Mouse (Mus musculus) kidney, postnatal 0 days (tissue): ENCODE measurements around the gene Slc2a1. TPM values are rescaled to one million over a fixed set of nuclear protein-coding genes. Genes with fewer than 3 reads are reported as not detected.

Source experiments
- ATAC-seq: fragments of 200-750 bp; cut with Nextera tagmentation; replicated peaks from 2 replicates; pipeline ENCODE4 v1.8.0; 2017; ENCODE audit warnings: low read depth, moderate number of reproducible peaks, moderate TSS enrichment, moderate library complexity; ENCODE audit not compliant: low FRiP score
- DNase-seq: peaks from one replicate; pipeline ENCODE4 v3.0.0-alpha.2; 2016; ENCODE audit warnings: low spot score
- H3K27ac ChIP-seq: fragments of 300-500 bp; sonication (generic); 2 replicates; pipeline ENCODE4 v1.5.1; 2014; ENCODE audit warnings: mild to moderate bottlenecking
- H3K27me3 ChIP-seq: fragments of 300-500 bp; sonication (generic); 2 replicates; pipeline ENCODE4 v1.6.1; 2014; ENCODE audit warnings: low read length, mixed read lengths; ENCODE audit not compliant: insufficient read depth
- H3K36me3 ChIP-seq: fragments of 300-500 bp; sonication (generic); 2 replicates; pipeline ENCODE4 v1.6.1; 2014; ENCODE audit warnings: low read length, mixed read lengths; ENCODE audit not compliant: insufficient read depth
- H3K4me1 ChIP-seq: fragments of 300-500 bp; sonication (generic); replicated peaks from 2 replicates; pipeline ENCODE4 v1.6.1; 2014; ENCODE audit warnings: antibody characterized with exemption, low read length, mixed read lengths; ENCODE audit not compliant: insufficient read depth
- H3K4me2 ChIP-seq: fragments of 300-500 bp; sonication (generic); 2 replicates; pipeline ENCODE4 v1.6.1; 2014; ENCODE audit warnings: mild to moderate bottlenecking, low read length, moderate library complexity, mixed read lengths
- H3K4me3 ChIP-seq: fragments of 300-500 bp; sonication (generic); replicated peaks from 2 replicates; pipeline ENCODE4 v1.5.1; 2014; ENCODE audit warnings: low read depth, low read length
- H3K9ac ChIP-seq: fragments of 300-500 bp; sonication (generic); 2 replicates; pipeline ENCODE4 v1.6.1; 2014; ENCODE audit warnings: low read depth, low read length
- H3K9me3 ChIP-seq: fragments of 300-500 bp; sonication (generic); replicated peaks from 2 replicates; pipeline ENCODE4 v1.6.1; 2016; ENCODE audit warnings: low read length, inconsistent platforms, mixed read lengths
- CTCF ChIP-seq: IDR thresholded peaks from 2 replicates; pipeline ENCODE4 v1.5.1; 2016; ENCODE audit warnings: antibody characterized with exemption, low read depth, mild to moderate bottlenecking, moderate library complexity
- WGBS: fragments of 180-500 bp; shearing (Covaris S2); extraction: QIAGEN DNeasy Blood & Tissue Kit; methylation state at CpG from one replicate; pipeline ENCODE4 v1.1.7; 2014; 5-methylcytosine and 5-hydroxymethylcytosine counted together
- polyA plus RNA-seq: library from polyadenylated mRNA; unstranded; fragments of >200 nt; fragmentation: Nextera tagmentation; extraction: Ambion mirVana; gene quantifications from 2 replicates; pipeline ENCODE4 v1.2.1, GENCODE M21; 2015

Slc2a1 gene
- polyA plus RNA-seq, 1 experiment from 2014 or later, result 58.0 TPM

DNA sequence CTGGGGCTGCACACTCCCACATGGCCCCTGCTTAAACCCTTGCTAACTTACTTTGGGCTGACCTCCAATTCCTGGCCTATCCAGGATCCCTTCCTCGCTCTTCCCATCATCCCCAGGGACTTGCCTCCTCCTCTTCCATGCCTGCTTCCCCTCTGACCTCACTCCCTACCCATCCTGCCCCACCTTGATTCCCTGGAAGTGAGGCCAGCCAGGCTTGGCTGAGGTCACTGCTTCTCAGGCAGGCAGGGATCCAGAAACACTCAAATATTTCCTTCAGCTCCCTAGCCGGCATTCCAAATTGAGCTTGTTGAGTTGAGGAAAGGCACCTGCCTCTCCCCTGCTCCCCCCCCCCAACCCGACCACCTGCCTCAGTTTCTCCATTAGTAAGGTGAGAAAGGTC, 12.1 kb upstream of the Slc2a1 start:
- no peak overlapping the region for H3K4me2 ChIP-seq
- DNase-seq, result no peak
- H3K36me3 ChIP-seq, result no peaks in the 10 kb centered on the region
- H3K4me1 ChIP-seq, result no peaks in the 10 kb centered on the region
- no peak overlapping the region for H3K4me3 ChIP-seq
- TF ChIP-seq CTCF, result no peak
- no peak for ATAC-seq
- H3K27me3 ChIP-seq, result no peaks in the 10 kb centered on the region
- WGBS, result 53% methylated on average over 3 of the region's 3 CpGs
- H3K9me3 ChIP-seq, result no peaks in the 10 kb centered on the region
- H3K27ac ChIP-seq, result no peak overlapping the region
- H3K9ac ChIP-seq, result no peak overlapping the region

DNA sequence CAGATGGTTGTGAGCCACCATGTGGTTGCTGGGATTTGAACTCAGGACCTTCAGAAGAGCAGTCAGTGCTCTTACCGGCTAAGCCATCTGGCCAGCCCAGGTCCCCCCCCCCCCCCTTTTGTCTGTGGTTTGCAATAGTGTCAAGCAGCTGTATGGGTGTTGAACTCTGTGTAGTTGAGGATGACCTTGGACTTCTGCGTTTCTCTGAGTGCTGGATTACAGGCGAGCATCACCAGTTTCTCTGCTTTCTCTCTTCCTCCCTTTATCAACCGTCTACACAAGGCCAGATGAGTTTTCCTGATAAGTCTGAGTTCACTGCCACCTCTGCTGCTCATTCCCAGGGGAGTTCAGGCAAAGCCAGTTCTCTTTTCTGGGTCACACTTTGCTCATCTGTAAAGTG, 11.1 kb upstream of the Slc2a1 start:
- DNase-seq (no peak), ATAC-seq (no peak)
- no peak overlapping the region for H3K4me3 ChIP-seq
- H3K9ac ChIP-seq, result no peak overlapping the region
- no peaks in the 10 kb centered on the region for H3K36me3 ChIP-seq
- H3K4me1 ChIP-seq, result no peaks in the 10 kb centered on the region
- 85% methylated on average over 4 of the region's 4 CpGs for WGBS
- H3K27ac ChIP-seq, result no peak overlapping the region
- TF ChIP-seq CTCF, result no peak
- no peaks in the 10 kb centered on the region for H3K27me3 ChIP-seq
- no peak overlapping the region for H3K4me2 ChIP-seq
- H3K9me3 ChIP-seq, result no peaks in the 10 kb centered on the region

DNA sequence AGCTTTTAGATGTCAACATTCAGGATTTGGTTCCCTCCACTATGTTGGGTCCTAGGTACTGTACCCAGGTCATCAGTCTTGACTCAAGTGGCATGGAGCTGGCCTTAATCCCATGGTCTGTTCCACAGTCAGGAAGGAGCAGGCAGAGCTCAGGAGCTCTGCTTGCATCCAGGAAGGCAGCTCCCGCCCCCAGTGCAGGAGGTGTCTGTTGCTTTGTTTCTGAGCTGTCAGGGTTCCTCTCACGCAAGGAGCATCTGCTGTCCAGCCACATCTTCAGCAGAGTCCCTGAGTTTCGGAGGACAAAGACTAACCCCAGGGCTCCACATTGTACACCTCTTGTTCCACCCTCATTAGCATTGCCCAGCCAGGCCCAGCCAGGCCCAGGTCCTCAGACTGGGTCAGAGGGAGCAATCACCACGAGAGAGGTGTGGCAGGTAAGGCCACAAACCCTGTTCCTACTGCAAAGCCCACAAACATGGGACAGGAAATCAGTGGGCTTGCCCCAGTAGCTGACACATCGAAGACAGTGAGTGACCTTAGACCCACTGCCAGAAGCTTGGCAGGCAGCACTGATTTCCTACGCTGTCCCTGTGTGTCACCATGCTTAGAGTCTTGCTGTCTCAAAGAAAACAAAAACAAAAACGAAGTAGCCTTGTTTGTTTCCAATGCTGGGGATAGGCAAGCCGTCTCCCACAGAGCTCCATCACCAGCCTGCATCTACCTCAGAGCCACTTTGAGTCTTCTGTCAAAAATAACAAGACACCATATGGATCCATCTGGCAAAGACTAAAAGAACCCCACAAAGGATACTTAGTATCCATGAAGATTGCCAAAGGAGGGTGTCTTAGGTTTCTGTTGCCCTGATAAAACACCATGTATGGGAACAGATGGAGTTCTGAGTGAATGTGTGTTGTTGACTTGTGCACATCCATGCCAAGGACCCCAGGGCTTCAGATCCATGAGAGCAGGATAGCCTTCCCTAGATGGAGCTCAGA, 10.0 kb upstream of the Slc2a1 start:
- H3K4me2 ChIP-seq, result no peak overlapping the region
- H3K36me3 ChIP-seq, result no peaks in the 10 kb centered on the region
- no peak for DNase-seq
- no peak overlapping the region for H3K9ac ChIP-seq
- H3K4me1 ChIP-seq, result no peaks in the 10 kb centered on the region
- H3K27ac ChIP-seq, result no peak overlapping the region
- no peak for ATAC-seq
- 65% methylated on average over 8 of the region's 8 CpGs for WGBS
- TF ChIP-seq CTCF, result no peak
- H3K27me3 ChIP-seq, result no peaks in the 10 kb centered on the region
- no peak overlapping the region for H3K4me3 ChIP-seq
- no peaks in the 10 kb centered on the region for H3K9me3 ChIP-seq

DNA sequence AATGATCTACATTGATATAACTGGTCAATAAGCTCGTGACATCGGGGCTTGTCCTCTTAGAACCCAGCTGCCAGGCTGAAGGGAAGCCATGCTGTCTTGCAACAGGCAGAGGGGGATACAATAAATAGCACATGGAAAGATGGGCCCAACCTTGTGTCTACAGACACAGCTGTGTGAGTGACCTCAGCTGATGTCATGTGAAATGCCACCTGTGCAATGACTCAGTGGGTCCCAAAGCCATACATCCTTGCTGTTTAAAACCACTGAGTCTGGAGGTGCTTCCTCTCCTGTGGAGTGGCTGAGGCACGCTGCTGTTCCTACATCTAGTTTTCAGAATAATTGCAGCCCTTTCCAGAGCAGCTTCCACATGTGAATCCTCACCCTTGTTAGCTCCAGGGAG, 7.1 kb upstream of the Slc2a1 start:
- H3K36me3 ChIP-seq, result no peaks in the 10 kb centered on the region
- no peak overlapping the region for H3K27ac ChIP-seq
- ATAC-seq (no peak), DNase-seq (no peak)
- H3K9me3 ChIP-seq, result no peaks in the 10 kb centered on the region
- peaks cover 6% of the 10 kb centered on the region; the same call in 1 of the 2 replicates for H3K4me1 ChIP-seq
- TF ChIP-seq CTCF, result no peak
- no peak overlapping the region for H3K4me3 ChIP-seq
- H3K9ac ChIP-seq, result no peak overlapping the region
- no peaks in the 10 kb centered on the region for H3K27me3 ChIP-seq
- no peak overlapping the region for H3K4me2 ChIP-seq
- WGBS, result 87% methylated on average over 3 of the region's 3 CpGs

DNA sequence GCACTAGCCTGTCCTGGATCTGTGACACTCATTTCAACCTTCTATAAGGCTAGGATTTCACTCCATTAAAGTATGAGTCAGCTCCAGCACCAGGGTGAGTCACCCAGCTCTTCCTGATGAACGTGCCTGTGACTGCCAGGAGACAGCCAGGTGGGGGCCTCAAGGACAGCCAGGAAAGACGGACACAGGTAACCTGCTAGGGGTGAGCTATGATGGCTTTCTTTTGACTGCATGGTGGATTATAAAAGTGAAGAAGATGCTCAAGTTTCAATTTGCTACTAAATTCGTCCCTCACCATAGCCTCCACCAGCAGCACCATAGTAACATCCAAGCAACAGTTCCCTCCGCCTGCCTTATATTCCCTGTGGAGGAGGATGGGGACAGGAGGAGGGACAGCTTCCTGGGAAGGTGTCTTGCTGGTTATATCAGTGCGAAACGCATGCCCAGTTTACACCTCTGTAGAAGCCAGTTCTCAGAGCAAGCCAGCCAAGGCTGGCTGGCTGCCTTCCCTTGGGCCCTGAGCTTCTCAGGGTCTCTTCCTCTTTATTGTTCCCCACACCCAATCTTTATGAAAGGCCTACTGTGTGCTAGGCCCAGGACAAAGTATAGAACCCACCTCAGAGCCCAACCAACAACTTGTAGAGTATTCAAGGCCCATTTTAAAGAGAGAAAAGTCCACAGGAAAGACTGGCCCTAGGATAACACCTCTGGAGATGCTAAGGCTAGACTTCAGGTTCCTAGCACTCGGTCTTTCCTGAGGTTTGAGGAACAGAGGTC, 6.0 kb upstream of the Slc2a1 start:
- Histone ChIP-seq H3K27me3 (no peaks in the 10 kb centered on the region), H3K4me3 (no peak overlapping the region), H3K27ac (no peak overlapping the region), H3K9ac (no peak overlapping the region), H3K4me1 (peaks cover 8% of the 10 kb centered on the region; the same call in 1 of the 2 replicates), H3K36me3 (no peaks in the 10 kb centered on the region), H3K4me2 (no peak overlapping the region), H3K9me3 (no peaks in the 10 kb centered on the region)
- DNase-seq (no peak), ATAC-seq (no peak)
- no peak for TF ChIP-seq CTCF
- WGBS, result 64% methylated on average over 7 of the region's 7 CpGs

DNA sequence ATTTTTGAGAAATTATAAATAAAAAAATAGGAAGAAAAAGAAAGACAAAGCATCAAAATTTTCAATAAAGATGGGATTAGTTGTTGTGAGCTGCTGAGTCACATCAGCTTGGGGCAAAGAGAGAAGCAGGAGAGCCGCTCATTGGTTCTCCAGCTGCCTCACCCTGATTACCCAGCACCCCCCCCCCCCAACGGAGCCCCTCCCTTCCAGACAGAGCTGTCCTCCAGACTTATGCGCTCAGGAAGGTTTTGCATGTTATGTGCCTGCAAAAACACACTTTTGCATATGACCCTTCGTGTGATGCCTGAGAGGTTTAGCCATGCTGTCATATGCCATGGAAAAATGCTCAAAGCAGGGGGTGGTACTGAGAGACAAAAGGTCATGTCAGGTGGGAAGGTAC, 3.7 kb upstream of the Slc2a1 start:
- Histone ChIP-seq H3K9me3 (no peaks in the 10 kb centered on the region), H3K4me1 (peaks cover 16% of the 10 kb centered on the region), H3K9ac (no peak overlapping the region), H3K4me3 (no peak overlapping the region), H3K4me2 (no peak overlapping the region), H3K27me3 (no peaks in the 10 kb centered on the region), H3K36me3 (no peaks in the 10 kb centered on the region), H3K27ac (peak overlapping the region; percentile 73; the same call in 1 of the 2 replicates)
- no peak for ATAC-seq
- 55% methylated on average over 4 of the region's 4 CpGs for WGBS
- TF ChIP-seq CTCF, result no peak
- no peak for DNase-seq
